Mouse (Mus musculus): Measurements from ENCODE around the gene Olfr350.

Olfr350 gene

GRCm38 (mm10) chr2:36846010-36846409 lies at the start of gene Olfr350:
TSS of gene Olfr350 (plus strand) at chr2:36846310.
- no peak for DNase-seq (ENCODE audit: low spot score in 2 of 2)

DNA sequence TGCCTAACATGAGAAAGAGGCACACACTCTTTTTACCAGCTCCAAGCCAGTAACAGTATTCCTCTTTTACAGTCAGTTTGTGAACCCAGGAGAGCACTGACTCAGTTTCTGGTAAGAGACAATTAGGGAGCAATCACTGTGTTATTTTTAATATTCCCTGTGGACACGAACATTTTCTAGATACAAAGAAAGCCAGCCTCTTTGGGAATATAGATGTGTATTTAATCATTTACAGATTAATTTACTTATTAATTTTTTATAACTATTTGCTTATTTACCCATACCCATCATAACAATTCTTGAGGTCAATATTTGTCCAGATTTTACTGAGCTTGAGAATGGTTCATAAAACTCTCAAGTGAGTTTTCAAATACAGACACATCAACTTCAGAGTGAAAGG lies 29.2 kb upstream of the Olfr350 start, which contains the start of gene Olfr3:
Gene Olfr3, minus strand, starts transcription at position 101 of the 400 bp plus-strand sequence.
- no peak for DNase-seq (ENCODE audit: low spot score in 2 of 2)

DNA sequence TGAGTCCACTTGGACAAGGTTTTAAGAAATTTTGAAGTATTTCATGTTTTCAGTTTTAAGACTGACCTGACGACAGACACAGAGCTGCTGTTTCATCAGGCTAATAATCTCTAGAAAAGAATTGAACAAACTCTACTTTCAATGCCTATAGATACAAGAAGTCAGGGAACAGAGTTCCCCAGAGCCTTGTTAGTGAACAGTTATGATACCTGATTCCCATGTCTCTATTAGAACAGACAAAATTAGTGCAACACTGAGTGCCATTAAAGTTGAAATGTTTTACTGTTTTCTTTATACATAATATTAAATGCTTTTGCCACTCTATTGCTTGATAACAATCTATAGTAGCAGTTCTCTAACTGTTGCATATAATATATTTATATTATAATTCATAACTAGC lies 16.4 kb downstream of the Olfr350 start, which contains the start of gene Olfr351:
Gene Olfr351, minus strand, starts transcription at position 101 of the 400 bp plus-strand sequence.
- no peak for DNase-seq (ENCODE audit: low spot score in 2 of 2)

- DNase-seq (ENCODE audit: low spot score in 2 of 2): no peak
These were observed 22.1 kb downstream of the Olfr350 start, which contains the start of gene Olfr352 for GRCm38 (mm10) chr2:36868160-36868559. TSS of gene Olfr352 (plus strand) at chr2:36868460.

DNA sequence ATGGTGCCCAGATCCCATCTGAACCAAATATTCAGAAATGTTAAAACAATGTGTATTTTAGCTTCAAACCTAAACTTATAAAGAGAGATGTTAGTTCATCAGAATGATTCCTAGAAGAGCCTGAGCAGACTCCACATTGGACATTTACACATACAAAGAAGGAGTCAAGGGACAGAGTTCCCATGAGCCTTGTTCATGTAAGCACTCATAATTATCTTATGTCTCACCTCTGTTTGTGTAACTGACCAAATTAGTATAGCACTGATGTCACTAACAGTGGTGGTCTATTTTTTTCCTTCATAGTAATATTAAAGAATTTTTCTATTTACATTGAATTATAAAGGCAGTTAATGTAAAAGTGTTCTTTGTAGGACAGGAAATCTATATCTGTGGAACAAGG lies 46.7 kb downstream of the Olfr350 start, which contains the start of gene Olfr353:
Gene Olfr353, minus strand, starts transcription at position 101 of the 400 bp plus-strand sequence.
- DNase-seq (ENCODE audit: low spot score in 2 of 2): no peak

DNA sequence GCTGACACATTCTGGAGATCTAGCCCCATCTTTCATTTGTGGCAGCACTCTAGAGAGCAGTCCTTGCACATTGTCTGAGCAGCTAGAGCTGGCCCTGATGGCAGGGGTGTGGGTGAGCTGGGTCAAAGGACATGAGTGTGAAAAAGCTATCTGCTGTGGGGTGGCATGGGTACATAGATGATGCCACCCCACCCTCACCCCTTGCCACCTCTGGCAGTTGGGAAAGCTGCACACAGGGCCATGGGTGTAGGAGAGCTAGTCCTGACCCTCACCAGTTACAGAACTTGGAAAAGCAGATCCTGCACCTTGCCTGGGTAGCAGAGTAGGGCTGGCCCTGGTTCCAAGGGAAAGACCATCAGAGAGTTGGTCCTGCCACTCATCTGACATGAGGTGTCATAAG lies 51.0 kb downstream of the Olfr350 start:
- no peak for DNase-seq (ENCODE audit: low spot score in 2 of 2)

All from right cerebral cortex, postnatal 36 days (tissue).